Mouse (Mus musculus) spleen, adult 2 months (tissue): ENCODE results near the gene Pkd1l1.

Experiments
- CTCF ChIP-seq: fragments of 200-500 bp; IDR thresholded peaks from 2 replicates; pipeline ENCODE4 v1.5.1; 2011; ENCODE audit warnings: mild to moderate bottlenecking, inconsistent platforms; ENCODE audit not compliant: insufficient read depth, insufficient read length, insufficient replicate concordance; ENCODE audit errors: extremely low read depth
- POLR2A ChIP-seq: fragments of 200-500 bp; IDR thresholded peaks from 2 replicates; pipeline ENCODE4 v1.6.1; 2011; ENCODE audit warnings: low read depth, low read length, inconsistent platforms

- TF ChIP-seq CTCF, result no peak
- TF ChIP-seq POLR2A, result no peak
Observed at GRCm38 (mm10) chr11:8836176-8836575, 136.9 kb downstream of the Pkd1l1 start.
